9 mouse cellular contexts compared by ENCODE assay signal in the genomic region with DNA sequence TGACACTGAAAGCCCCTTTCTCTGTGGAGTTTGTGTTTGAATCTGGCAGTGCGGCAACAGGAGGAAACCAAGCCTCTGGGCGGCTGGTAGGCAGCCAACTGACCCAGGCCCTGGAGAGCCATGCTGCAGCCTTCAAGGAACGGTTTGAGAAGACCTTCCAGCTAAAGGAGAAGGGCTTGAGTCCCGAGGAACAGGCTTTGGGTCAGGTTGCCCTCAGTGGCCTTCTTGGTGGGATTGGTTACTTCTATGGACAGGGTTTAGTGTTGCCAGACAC. TPM values are rescaled to one million over a fixed set of nuclear protein-coding genes. Genes with fewer than 3 reads are reported as not detected.
DNase-seq lines count a peak whose midpoint lies in the region; ATAC-seq lines count a peak whose summit lies in the region.
"Had no signal": no experiment of that assay in that cellular context is flagged by ENCODE, and none has a peak within 500 bp of the region (broad histone marks: within the 10 kb centered on the region; RNA-seq: fewer than 3 reads in every experiment).

No protein-coding gene starts in this region.

- no peak overlapping the region for H3K4me2 ChIP-seq in kidney, embryonic 14.5 days (replicated peaks; ENCODE audit: low read depth, low read length)
- peak overlapping the region; percentile 97; the same call in 1 of the 2 replicates for H3K4me2 ChIP-seq in embryonic facial prominence, embryonic 12.5 days (replicated peaks)
- peak overlapping the region; percentile 99 for H3K4me2 ChIP-seq in hindbrain, embryonic 13.5 days
- H3K4me2 ChIP-seq in midbrain, embryonic 14.5 days (ENCODE audit: low read length): peak overlapping the region; percentile 76

- H3K4me1 ChIP-seq in kidney, embryonic 14.5 days (ENCODE audit: control insufficient read depth, insufficient read depth, low read length): peaks cover 28% of the 10 kb centered on the region
- peaks cover 26% of the 10 kb centered on the region for H3K4me1 ChIP-seq in embryonic facial prominence, embryonic 12.5 days
- H3K4me1 ChIP-seq in hindbrain, embryonic 13.5 days (replicated peaks): peaks cover 61% of the 10 kb centered on the region
- H3K4me1 ChIP-seq in midbrain, embryonic 14.5 days (ENCODE audit: control insufficient read depth, insufficient read depth, low read length): peaks cover 28% of the 10 kb centered on the region

- no peaks in the 10 kb centered on the region for H3K27me3 ChIP-seq in kidney, embryonic 14.5 days (ENCODE audit: control insufficient read depth, insufficient read depth, low read length)
- no peaks in the 10 kb centered on the region for H3K27me3 ChIP-seq in embryonic facial prominence, embryonic 12.5 days
- H3K27me3 ChIP-seq in hindbrain, embryonic 13.5 days: no peaks in the 10 kb centered on the region
- no peaks in the 10 kb centered on the region for H3K27me3 ChIP-seq in midbrain, embryonic 14.5 days (ENCODE audit: control insufficient read depth, insufficient read depth, low read length)

- peaks cover 32% of the 10 kb centered on the region for H3K36me3 ChIP-seq in kidney, embryonic 14.5 days (ENCODE audit: control insufficient read depth, insufficient read depth, low read length)
- H3K36me3 ChIP-seq in embryonic facial prominence, embryonic 12.5 days: peaks cover 33% of the 10 kb centered on the region
- H3K36me3 ChIP-seq in hindbrain, embryonic 13.5 days: peaks cover 29% of the 10 kb centered on the region
- H3K36me3 ChIP-seq in midbrain, embryonic 14.5 days (ENCODE audit: control insufficient read depth, insufficient read depth, low read length): peaks cover 32% of the 10 kb centered on the region

- DNase-seq in kidney, adult 9 months: no peak
- no peak for DNase-seq in midbrain, embryonic 14.5 days
- no peak for DNase-seq in right cerebral cortex, adult 2 months (ENCODE audit: low spot score in 2 of 2)
- DNase-seq in left cerebral cortex, adult 18-20 months (ENCODE audit: low spot score in 2 of 2): no peak
- DNase-seq: gastrocnemius, postnatal 10 days; left cerebral cortex, postnatal 4 days had no signal

- 88% methylated on average over 4 of the region's 4 CpGs for WGBS in kidney, embryonic 14.5 days
- WGBS in embryonic facial prominence, embryonic 12.5 days: 84% methylated on average over 4 of the region's 4 CpGs
- 89% methylated on average over 4 of the region's 4 CpGs for WGBS in hindbrain, embryonic 13.5 days
- 83% methylated on average over 4 of the region's 4 CpGs for WGBS in midbrain, embryonic 14.5 days

- no peak for ATAC-seq in kidney, embryonic 14.5 days (ENCODE audit: low FRiP score, low TSS enrichment)
- no peak for ATAC-seq in embryonic facial prominence, embryonic 12.5 days (ENCODE audit: insufficient number of reproducible peaks, insufficient read depth, low FRiP score, low TSS enrichment)
- ATAC-seq in hindbrain, embryonic 13.5 days (ENCODE audit: low FRiP score): no peak
- ATAC-seq in midbrain, embryonic 14.5 days (ENCODE audit: low FRiP score, low TSS enrichment): no peak

- H3K27ac ChIP-seq in kidney, embryonic 14.5 days (ENCODE audit: low read depth, low read length): no peak overlapping the region
- H3K27ac ChIP-seq in embryonic facial prominence, embryonic 12.5 days: peak overlapping the region; percentile 69; the same call in 1 of the 2 replicates
- H3K27ac ChIP-seq in hindbrain, embryonic 13.5 days: no peak overlapping the region; the same call in 1 of the 2 replicates
- H3K27ac ChIP-seq in midbrain, embryonic 14.5 days (replicated peaks; ENCODE audit: low read depth, low read length): no peak overlapping the region

- no peaks in the 10 kb centered on the region for H3K9me3 ChIP-seq in kidney, embryonic 14.5 days (ENCODE audit: control insufficient read depth, low read length)
- no peaks in the 10 kb centered on the region for H3K9me3 ChIP-seq in embryonic facial prominence, embryonic 12.5 days
- no peaks in the 10 kb centered on the region for H3K9me3 ChIP-seq in hindbrain, embryonic 13.5 days
- H3K9me3 ChIP-seq in midbrain, embryonic 14.5 days (ENCODE audit: control insufficient read depth, low read length): no peaks in the 10 kb centered on the region

- 0 out of 2 replicates have a peak overlapping the region, but pooled peaks have one; percentile 4 for H3K4me3 ChIP-seq in kidney, embryonic 14.5 days (ENCODE audit: low read length)
- 0 out of 2 replicates have a peak overlapping the region, but pooled peaks have one; percentile 71 for H3K4me3 ChIP-seq in embryonic facial prominence, embryonic 12.5 days
- H3K4me3 ChIP-seq in hindbrain, embryonic 13.5 days: peak overlapping the region; percentile 88; the same call in 1 of the 2 replicates
- H3K4me3 ChIP-seq in midbrain, embryonic 14.5 days (replicated peaks; ENCODE audit: low read depth, low read length): 0 out of 2 replicates have a peak overlapping the region, but pooled peaks have one; percentile 83

- 0 out of 2 replicates have a peak overlapping the region, but pooled peaks have one; percentile 93 for H3K9ac ChIP-seq in kidney, embryonic 14.5 days (ENCODE audit: low read depth, low read length)
- H3K9ac ChIP-seq in embryonic facial prominence, embryonic 12.5 days: peak overlapping the region; percentile 96; the same call in 1 of the 2 replicates
- peak overlapping the region; percentile 94 for H3K9ac ChIP-seq in hindbrain, embryonic 13.5 days
- H3K9ac ChIP-seq in midbrain, embryonic 14.5 days (replicated peaks; ENCODE audit: low read length): no peak overlapping the region

RNA-seq across cellular contexts. Expression of a gene that starts 1.8 kb away (rescaled TPM):
- polyA plus RNA-seq in kidney, embryonic 14.5 days (2014; fragmentation: Nextera tagmentation; extraction: Ambion mirVana): 37.8 and 57.4 TPM in 2 replicates
- 54.9 and 55.2 TPM in 2 replicates for polyA plus RNA-seq in embryonic facial prominence, embryonic 12.5 days (2016; fragmentation: Nextera tagmentation; extraction: Ambion mirVana)
- 21.5 and 25.7 TPM in 2 replicates for polyA plus RNA-seq in hindbrain, embryonic 13.5 days (2015; fragmentation: Nextera tagmentation; extraction: Ambion mirVana)
- polyA plus RNA-seq in midbrain, embryonic 14.5 days (2014; fragmentation: Nextera tagmentation; extraction: Ambion mirVana): 22.4 and 22.6 TPM in 2 replicates
- total RNA-seq in left cerebral cortex, adult 18-20 months (2021): 10 to 100 TPM; 29.6 to 31.8 TPM

RNA-seq across cellular contexts. Expression of a gene that starts 4.3 kb away (rescaled TPM):
- 123 and 125 TPM in 2 replicates for polyA plus RNA-seq in kidney, embryonic 14.5 days (2014; fragmentation: Nextera tagmentation; extraction: Ambion mirVana)
- polyA plus RNA-seq in embryonic facial prominence, embryonic 12.5 days (2016; fragmentation: Nextera tagmentation; extraction: Ambion mirVana): 193 and 204 TPM in 2 replicates
- 216 and 227 TPM in 2 replicates for polyA plus RNA-seq in hindbrain, embryonic 13.5 days (2015; fragmentation: Nextera tagmentation; extraction: Ambion mirVana)
- 155 and 157 TPM in 2 replicates for polyA plus RNA-seq in midbrain, embryonic 14.5 days (2014; fragmentation: Nextera tagmentation; extraction: Ambion mirVana)
- total RNA-seq in left cerebral cortex, adult 18-20 months (2021): 10 to 100 TPM; 37.2 to 40.2 TPM

RNA-seq across cellular contexts. Expression of a gene that starts 8.1 kb away (rescaled TPM):
- 18.8 and 20.0 TPM in 2 replicates for polyA plus RNA-seq in kidney, embryonic 14.5 days (2014; fragmentation: Nextera tagmentation; extraction: Ambion mirVana)
- 17.9 and 21.4 TPM in 2 replicates for polyA plus RNA-seq in embryonic facial prominence, embryonic 12.5 days (2016; fragmentation: Nextera tagmentation; extraction: Ambion mirVana)
- polyA plus RNA-seq in hindbrain, embryonic 13.5 days (2015; fragmentation: Nextera tagmentation; extraction: Ambion mirVana): 13.4 and 14.1 TPM in 2 replicates
- polyA plus RNA-seq in midbrain, embryonic 14.5 days (2014; fragmentation: Nextera tagmentation; extraction: Ambion mirVana): 13.1 and 14.2 TPM in 2 replicates
- total RNA-seq in left cerebral cortex, adult 18-20 months (2021): 10 to 100 TPM; 23.1 to 26.3 TPM

RNA-seq across cellular contexts. Expression of a gene that starts 8.3 kb away (rescaled TPM):
- 139 and 169 TPM in 2 replicates for polyA plus RNA-seq in kidney, embryonic 14.5 days (2014; fragmentation: Nextera tagmentation; extraction: Ambion mirVana)
- polyA plus RNA-seq in embryonic facial prominence, embryonic 12.5 days (2016; fragmentation: Nextera tagmentation; extraction: Ambion mirVana): 132 and 139 TPM in 2 replicates
- polyA plus RNA-seq in hindbrain, embryonic 13.5 days (2015; fragmentation: Nextera tagmentation; extraction: Ambion mirVana): 123 TPM in 2 replicates
- polyA plus RNA-seq in midbrain, embryonic 14.5 days (2014; fragmentation: Nextera tagmentation; extraction: Ambion mirVana): 120 and 139 TPM in 2 replicates
- 10 to 100 TPM; 54.5 to 59.6 TPM for total RNA-seq in left cerebral cortex, adult 18-20 months (2021)

RNA-seq across cellular contexts. Expression of a gene that starts 15.7 kb away (rescaled TPM):
- 2.4 and 3.5 TPM in 2 replicates for polyA plus RNA-seq in kidney, embryonic 14.5 days (2014; fragmentation: Nextera tagmentation; extraction: Ambion mirVana)
- 3.5 and 4.2 TPM in 2 replicates for polyA plus RNA-seq in embryonic facial prominence, embryonic 12.5 days (2016; fragmentation: Nextera tagmentation; extraction: Ambion mirVana)
- polyA plus RNA-seq in hindbrain, embryonic 13.5 days (2015; fragmentation: Nextera tagmentation; extraction: Ambion mirVana): 4.0 and 4.4 TPM in 2 replicates
- polyA plus RNA-seq in midbrain, embryonic 14.5 days (2014; fragmentation: Nextera tagmentation; extraction: Ambion mirVana): 4.3 and 4.8 TPM in 2 replicates
- 1 to 10 TPM; 5.0 to 5.4 TPM for total RNA-seq in left cerebral cortex, adult 18-20 months (2021)

Comparison
In these comparisons a context has a peak if more than half of its experiments do, and no peak if none do; other contexts are left out.
1. H3K4me3 ChIP-seq: peak in every context shown above with its lines; median percentile 88 in hindbrain, embryonic 13.5 days; 83 in midbrain, embryonic 14.5 days; 71 in embryonic facial prominence, embryonic 12.5 days; 4 in kidney, embryonic 14.5 days.